Mouse (Mus musculus): ENCODE measurements around the gene Tjp1. TPM values are rescaled to one million over a fixed set of nuclear protein-coding genes. Genes with fewer than 3 reads are reported as not detected.

The Tjp1 gene
- polyA plus RNA-seq, 1 experiment from 2014 or later, result 17.4 TPM

DNA sequence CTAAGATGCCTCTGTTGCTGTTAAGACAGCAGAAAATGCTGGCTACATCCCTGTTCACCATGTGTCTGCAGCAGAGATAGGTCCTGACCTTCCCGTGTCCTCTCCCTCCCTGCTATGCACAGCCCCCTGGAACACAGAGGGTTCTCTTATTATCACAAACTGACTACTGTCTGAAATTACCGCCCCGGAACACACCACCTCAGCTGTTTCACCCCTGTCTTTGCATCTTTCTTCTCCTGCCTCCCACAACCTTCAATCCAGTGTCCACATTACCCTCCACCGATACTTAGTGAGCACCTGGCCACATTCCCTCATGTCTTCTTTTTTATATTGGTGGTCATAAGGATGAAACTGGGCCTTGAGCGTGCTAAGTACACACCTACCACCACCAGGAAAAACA is 132.4 kb downstream of the Tjp1 start:
- no peak for DNase-seq (ENCODE audit: low spot score)
- 69% methylated on average over 5 of the region's 5 CpGs for whole genome bisulfite sequencing
- Histone ChIP-seq H3K36me3 (ENCODE audit: control insufficient read depth, insufficient read depth, low read length) (no peaks in the 10 kb centered on the region), H3K4me1 (replicated peaks; ENCODE audit: control insufficient read depth, insufficient read depth, low read length) (no peaks in the 10 kb centered on the region), H3K4me2 (replicated peaks; ENCODE audit: low read depth, low read length) (no peak overlapping the region), H3K27ac (ENCODE audit: low read depth, low read length) (no peak overlapping the region), H3K9ac (ENCODE audit: low read depth, low read length) (no peak overlapping the region), H3K27me3 (ENCODE audit: control insufficient read depth, insufficient read depth, low read length) (no peaks in the 10 kb centered on the region), H3K4me3 (ENCODE audit: low read depth, low read length) (no peak overlapping the region), H3K9me3 (ENCODE audit: control insufficient read depth, low read length) (no peaks in the 10 kb centered on the region)
- no peak for ATAC-seq (ENCODE audit: low FRiP score)

GRCm38 (mm10) chr7:65394672-65395071 is 132.9 kb downstream of the Tjp1 start:
- WGBS, result 10% methylated on average over 2 of the region's 2 CpGs
- no peak overlapping the region for H3K9ac ChIP-seq (ENCODE audit: low read depth, low read length)
- H3K4me3 ChIP-seq (ENCODE audit: low read depth, low read length), result no peak overlapping the region
- DNase-seq (ENCODE audit: low spot score) (no peak), ATAC-seq (ENCODE audit: low FRiP score) (no peak)
- no peaks in the 10 kb centered on the region for H3K9me3 ChIP-seq (ENCODE audit: control insufficient read depth, low read length)
- H3K4me1 ChIP-seq (replicated peaks; ENCODE audit: control insufficient read depth, insufficient read depth, low read length), result no peaks in the 10 kb centered on the region
- no peak overlapping the region for H3K4me2 ChIP-seq (replicated peaks; ENCODE audit: low read depth, low read length)
- no peak overlapping the region for H3K27ac ChIP-seq (ENCODE audit: low read depth, low read length)
- no peaks in the 10 kb centered on the region for H3K36me3 ChIP-seq (ENCODE audit: control insufficient read depth, insufficient read depth, low read length)
- no peaks in the 10 kb centered on the region for H3K27me3 ChIP-seq (ENCODE audit: control insufficient read depth, insufficient read depth, low read length)

GRCm38 (mm10) chr7:65393704-65394452 is 133.7 kb downstream of the Tjp1 start:
- no peak overlapping the region for H3K4me3 ChIP-seq (ENCODE audit: low read depth, low read length)
- ATAC-seq (ENCODE audit: low FRiP score) (no peak; the same call in 1 of the 2 replicates), DNase-seq (ENCODE audit: low spot score) (peak; percentile 46)
- no peaks in the 10 kb centered on the region for H3K4me1 ChIP-seq (replicated peaks; ENCODE audit: control insufficient read depth, insufficient read depth, low read length)
- H3K36me3 ChIP-seq (ENCODE audit: control insufficient read depth, insufficient read depth, low read length), result no peaks in the 10 kb centered on the region
- H3K27ac ChIP-seq (ENCODE audit: low read depth, low read length), result no peak overlapping the region
- no peaks in the 10 kb centered on the region for H3K9me3 ChIP-seq (ENCODE audit: control insufficient read depth, low read length)
- no peaks in the 10 kb centered on the region for H3K27me3 ChIP-seq (ENCODE audit: control insufficient read depth, insufficient read depth, low read length)
- 10% methylated on average over 17 of the region's 17 CpGs for WGBS
- peak overlapping the region; percentile 33; the same call in 1 of the 2 replicates for H3K4me2 ChIP-seq (replicated peaks; ENCODE audit: low read depth, low read length)
- H3K9ac ChIP-seq (ENCODE audit: low read depth, low read length), result peak overlapping the region; percentile 31; the same call in 1 of the 2 replicates

GRCm38 (mm10) chr7:65392986-65393385 is 134.6 kb downstream of the Tjp1 start:
- ATAC-seq (ENCODE audit: low FRiP score), result no peak
- Histone ChIP-seq H3K27me3 (ENCODE audit: control insufficient read depth, insufficient read depth, low read length) (no peaks in the 10 kb centered on the region), H3K4me1 (replicated peaks; ENCODE audit: control insufficient read depth, insufficient read depth, low read length) (no peaks in the 10 kb centered on the region), H3K9me3 (ENCODE audit: control insufficient read depth, low read length) (no peaks in the 10 kb centered on the region), H3K36me3 (ENCODE audit: control insufficient read depth, insufficient read depth, low read length) (no peaks in the 10 kb centered on the region), H3K4me3 (ENCODE audit: low read depth, low read length) (no peak overlapping the region), H3K4me2 (replicated peaks; ENCODE audit: low read depth, low read length) (no peak overlapping the region), H3K27ac (ENCODE audit: low read depth, low read length) (no peak overlapping the region), H3K9ac (ENCODE audit: low read depth, low read length) (no peak overlapping the region)
- no peak for DNase-seq (ENCODE audit: low spot score)
- WGBS, result 62% methylated on average over 9 of the region's 9 CpGs

GRCm38 (mm10) chr7:65389539-65389938 is 138.0 kb downstream of the Tjp1 start:
- Histone ChIP-seq H3K4me1 (replicated peaks; ENCODE audit: control insufficient read depth, insufficient read depth, low read length) (no peaks in the 10 kb centered on the region), H3K4me3 (ENCODE audit: low read depth, low read length) (no peak overlapping the region), H3K9ac (ENCODE audit: low read depth, low read length) (no peak overlapping the region), H3K4me2 (replicated peaks; ENCODE audit: low read depth, low read length) (no peak overlapping the region), H3K27me3 (ENCODE audit: control insufficient read depth, insufficient read depth, low read length) (no peaks in the 10 kb centered on the region), H3K36me3 (ENCODE audit: control insufficient read depth, insufficient read depth, low read length) (no peaks in the 10 kb centered on the region), H3K9me3 (ENCODE audit: control insufficient read depth, low read length) (no peaks in the 10 kb centered on the region), H3K27ac (ENCODE audit: low read depth, low read length) (no peak overlapping the region)
- 93% methylated on average over 7 of the region's 7 CpGs for WGBS
- ATAC-seq (ENCODE audit: low FRiP score) (no peak), DNase-seq (ENCODE audit: low spot score) (no peak)

DNA sequence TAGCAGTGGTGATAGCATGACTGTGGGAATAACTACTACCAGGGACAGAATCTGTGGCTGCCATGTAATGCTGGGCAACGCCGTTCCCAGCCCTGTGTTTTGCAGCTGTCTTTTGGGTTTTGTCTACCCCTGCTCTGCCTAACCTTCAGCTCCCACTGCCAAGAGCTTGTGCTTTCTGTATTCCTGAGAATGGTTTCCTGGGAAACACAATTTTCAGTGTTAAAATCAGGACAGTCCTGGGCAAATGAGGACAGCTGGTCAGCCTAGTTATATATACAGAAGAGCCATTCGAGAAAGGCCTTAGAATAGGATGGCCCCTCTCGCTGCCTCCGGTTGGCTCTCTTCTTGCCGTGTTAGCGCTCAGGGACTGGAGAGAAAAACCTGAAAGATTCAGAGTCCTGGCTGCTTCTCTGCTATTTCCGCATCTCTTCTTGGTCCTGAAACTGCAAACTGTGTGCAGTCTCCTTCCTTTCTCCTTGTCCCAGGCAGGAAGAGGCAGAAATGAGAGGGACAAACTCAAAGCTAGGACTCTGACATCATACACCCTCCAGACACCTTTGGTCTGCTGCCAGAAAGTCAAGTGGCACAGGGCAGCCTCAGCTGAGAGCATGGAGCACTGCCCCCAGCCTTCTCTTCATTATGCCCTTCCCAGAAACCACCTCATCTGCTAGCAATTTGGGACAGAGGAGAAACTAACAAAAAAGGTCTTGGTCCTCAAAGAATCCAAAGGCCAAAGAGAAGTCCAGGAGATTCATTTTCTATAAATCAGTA is 139.2 kb downstream of the Tjp1 start:
- H3K27ac ChIP-seq (ENCODE audit: low read depth, low read length), result no peak overlapping the region
- no peak overlapping the region for H3K4me2 ChIP-seq (replicated peaks; ENCODE audit: low read depth, low read length)
- H3K27me3 ChIP-seq (ENCODE audit: control insufficient read depth, insufficient read depth, low read length), result no peaks in the 10 kb centered on the region
- no peaks in the 10 kb centered on the region for H3K9me3 ChIP-seq (ENCODE audit: control insufficient read depth, low read length)
- ATAC-seq (ENCODE audit: low FRiP score) (no peak), DNase-seq (ENCODE audit: low spot score) (no peak)
- H3K4me1 ChIP-seq (replicated peaks; ENCODE audit: control insufficient read depth, insufficient read depth, low read length), result no peaks in the 10 kb centered on the region
- H3K4me3 ChIP-seq (ENCODE audit: low read depth, low read length), result no peak overlapping the region
- H3K36me3 ChIP-seq (ENCODE audit: control insufficient read depth, insufficient read depth, low read length), result no peaks in the 10 kb centered on the region
- WGBS, result 81% methylated on average over 8 of the region's 8 CpGs
- H3K9ac ChIP-seq (ENCODE audit: low read depth, low read length), result no peak overlapping the region

GRCm38 (mm10) chr7:65387560-65388175 is 139.9 kb downstream of the Tjp1 start:
- Histone ChIP-seq H3K27me3 (ENCODE audit: control insufficient read depth, insufficient read depth, low read length) (no peaks in the 10 kb centered on the region), H3K27ac (ENCODE audit: low read depth, low read length) (no peak overlapping the region), H3K4me2 (replicated peaks; ENCODE audit: low read depth, low read length) (no peak overlapping the region), H3K4me3 (ENCODE audit: low read depth, low read length) (no peak overlapping the region), H3K36me3 (ENCODE audit: control insufficient read depth, insufficient read depth, low read length) (no peaks in the 10 kb centered on the region), H3K9ac (ENCODE audit: low read depth, low read length) (no peak overlapping the region), H3K9me3 (ENCODE audit: control insufficient read depth, low read length) (no peaks in the 10 kb centered on the region), H3K4me1 (replicated peaks; ENCODE audit: control insufficient read depth, insufficient read depth, low read length) (no peaks in the 10 kb centered on the region)
- ATAC-seq (ENCODE audit: low FRiP score), result no peak
- WGBS, result 90% methylated on average over 7 of the region's 7 CpGs
- DNase-seq (ENCODE audit: low spot score), result no peak

- Histone ChIP-seq H3K4me1 (replicated peaks; ENCODE audit: control insufficient read depth, insufficient read depth, low read length) (no peaks in the 10 kb centered on the region), H3K9ac (ENCODE audit: low read depth, low read length) (no peak overlapping the region), H3K4me3 (ENCODE audit: low read depth, low read length) (no peak overlapping the region), H3K27me3 (ENCODE audit: control insufficient read depth, insufficient read depth, low read length) (no peaks in the 10 kb centered on the region), H3K9me3 (ENCODE audit: control insufficient read depth, low read length) (no peaks in the 10 kb centered on the region), H3K4me2 (replicated peaks; ENCODE audit: low read depth, low read length) (no peak overlapping the region), H3K27ac (ENCODE audit: low read depth, low read length) (no peak overlapping the region), H3K36me3 (ENCODE audit: control insufficient read depth, insufficient read depth, low read length) (no peaks in the 10 kb centered on the region)
- 93% methylated on average over 7 of the region's 7 CpGs for WGBS
- ATAC-seq (ENCODE audit: low FRiP score) (no peak), DNase-seq (ENCODE audit: low spot score) (no peak)
These were observed 142.8 kb downstream of the Tjp1 start for GRCm38 (mm10) chr7:65384775-65385174.

All from hindbrain, embryonic 11.5 days (tissue).